Mouse (Mus musculus): Measurements from ENCODE around the gene Nlrp1b. TPM values are rescaled to one million over a fixed set of nuclear protein-coding genes. Genes with fewer than 3 reads are reported as not detected.
A peak's percentile ranks its signal among the peaks of the same experiment; 100 is the strongest.

Gene Nlrp1b
- total RNA-seq (2014; rRNA removed) (0.05 and 0.07 TPM in 2 replicates), polyA plus RNA-seq (2015; fragmentation: Nextera tagmentation; extraction: Ambion mirVana) (not detected in 2 replicates)

DNA sequence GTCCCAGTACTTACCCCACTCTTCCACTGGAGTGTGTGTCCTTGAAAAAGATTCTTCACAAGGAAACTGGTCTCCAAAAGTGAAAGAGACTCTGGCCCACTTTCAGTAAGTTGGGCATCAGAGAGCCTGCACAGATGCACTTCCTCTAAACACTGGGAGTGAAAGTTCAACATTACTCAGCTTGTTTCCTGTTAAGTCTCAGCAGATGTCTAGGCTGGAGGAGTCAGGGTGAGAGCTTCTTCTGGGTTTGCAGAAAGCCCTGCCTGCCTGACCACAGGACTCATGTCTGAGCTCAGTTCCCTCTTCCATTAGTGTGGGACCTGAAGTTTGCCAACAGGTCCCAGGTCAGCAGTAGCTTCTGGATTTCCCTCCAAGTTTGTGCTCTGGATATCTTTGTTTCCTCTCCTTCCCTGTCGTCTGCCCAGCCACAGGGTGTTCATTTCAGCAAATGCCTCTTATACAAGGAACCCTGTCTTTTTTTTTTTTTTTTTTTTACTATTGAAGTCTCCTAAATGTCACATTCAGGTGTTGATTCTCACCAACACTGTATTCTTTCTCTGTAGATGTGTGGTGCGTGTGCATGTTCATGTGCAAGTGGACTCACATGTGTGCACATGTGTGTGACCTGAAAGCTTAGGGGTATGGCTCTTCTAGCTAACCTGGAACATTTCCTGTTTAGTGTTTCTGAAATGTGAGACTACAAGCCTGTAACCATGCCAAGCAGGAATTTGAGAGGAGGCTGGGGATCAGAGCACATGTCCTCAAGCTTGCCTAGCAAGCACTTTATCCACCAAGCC is at the start of gene Nlrp1b:
Gene Nlrp1b, minus strand, starts transcription at position 50 of the 797 bp plus-strand sequence.
- Histone ChIP-seq H3K9me3 (ENCODE audit: low read length) (no peaks in the 10 kb centered on the region), H3K36me3 (ENCODE audit: insufficient read depth, low read length) (no peaks in the 10 kb centered on the region), H3K4me1 (ENCODE audit: insufficient read depth, low read length) (no peaks in the 10 kb centered on the region), H3K27me3 (ENCODE audit: insufficient read depth, low read length) (no peaks in the 10 kb centered on the region), H3K27ac (no peak within 1 kb of the TSS), H3K4me2 (ENCODE audit: low read depth, low read length) (no peak within 1 kb of the TSS), H3K4me3 (ENCODE audit: low read length) (no peak within 1 kb of the TSS), H3K9ac (replicated peaks; ENCODE audit: low read length) (no peak within 1 kb of the TSS)
- no peak for TF ChIP-seq CTCF (IDR thresholded peaks at IDR 0.05; ENCODE audit: low read depth)
- DNase-seq (ENCODE audit: low spot score) (no peak), ATAC-seq (no peak)
- 81% methylated on average over 2 of the region's 2 CpGs for WGBS

DNA sequence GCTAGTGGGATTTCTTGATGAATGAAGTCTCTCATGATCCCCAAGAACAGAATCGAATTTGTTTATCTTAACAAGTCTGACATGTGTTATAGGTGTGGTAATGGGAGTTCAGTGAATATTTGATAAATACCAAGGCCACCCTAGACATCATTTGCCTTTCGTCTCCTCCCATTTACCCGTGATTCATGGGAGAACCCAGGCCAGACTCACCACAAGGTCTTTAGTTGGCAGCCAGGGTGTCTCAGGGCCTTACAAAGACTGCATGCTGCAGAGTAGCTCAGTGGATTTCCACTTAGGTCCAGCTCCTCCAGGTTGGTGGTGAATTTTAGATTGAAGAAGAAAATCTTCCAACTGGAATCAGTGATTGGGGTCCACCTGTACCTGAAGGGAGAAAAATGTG is 30.5 kb upstream of the Nlrp1b start:
- 82% methylated on average over 3 of the region's 3 CpGs for WGBS
- Histone ChIP-seq H3K9ac (replicated peaks; ENCODE audit: low read length) (no peak overlapping the region), H3K9me3 (ENCODE audit: low read length) (no peaks in the 10 kb centered on the region), H3K4me3 (ENCODE audit: low read length) (no peak overlapping the region), H3K27ac (no peak overlapping the region), H3K36me3 (ENCODE audit: insufficient read depth, low read length) (no peaks in the 10 kb centered on the region), H3K27me3 (ENCODE audit: insufficient read depth, low read length) (no peaks in the 10 kb centered on the region), H3K4me1 (ENCODE audit: insufficient read depth, low read length) (no peaks in the 10 kb centered on the region), H3K4me2 (ENCODE audit: low read depth, low read length) (no peak overlapping the region)
- TF ChIP-seq CTCF (IDR thresholded peaks at IDR 0.05; ENCODE audit: low read depth): no peak
- ATAC-seq (no peak), DNase-seq (ENCODE audit: low spot score) (no peak)

GRCm38 (mm10) chr11:71251333-71251732 is 20.8 kb upstream of the Nlrp1b start:
- Histone ChIP-seq H3K36me3 (ENCODE audit: insufficient read depth, low read length) (no peaks in the 10 kb centered on the region), H3K9ac (replicated peaks; ENCODE audit: low read length) (no peak overlapping the region), H3K4me3 (ENCODE audit: low read length) (no peak overlapping the region), H3K27me3 (ENCODE audit: insufficient read depth, low read length) (no peaks in the 10 kb centered on the region), H3K4me2 (ENCODE audit: low read depth, low read length) (no peak overlapping the region), H3K27ac (no peak overlapping the region), H3K9me3 (ENCODE audit: low read length) (no peaks in the 10 kb centered on the region), H3K4me1 (ENCODE audit: insufficient read depth, low read length) (no peaks in the 10 kb centered on the region)
- no peak for TF ChIP-seq CTCF (IDR thresholded peaks at IDR 0.05; ENCODE audit: low read depth)
- no peak for ATAC-seq
- 85% methylated on average over 5 of the region's 5 CpGs for WGBS
- no peak for DNase-seq (ENCODE audit: low spot score)

DNA sequence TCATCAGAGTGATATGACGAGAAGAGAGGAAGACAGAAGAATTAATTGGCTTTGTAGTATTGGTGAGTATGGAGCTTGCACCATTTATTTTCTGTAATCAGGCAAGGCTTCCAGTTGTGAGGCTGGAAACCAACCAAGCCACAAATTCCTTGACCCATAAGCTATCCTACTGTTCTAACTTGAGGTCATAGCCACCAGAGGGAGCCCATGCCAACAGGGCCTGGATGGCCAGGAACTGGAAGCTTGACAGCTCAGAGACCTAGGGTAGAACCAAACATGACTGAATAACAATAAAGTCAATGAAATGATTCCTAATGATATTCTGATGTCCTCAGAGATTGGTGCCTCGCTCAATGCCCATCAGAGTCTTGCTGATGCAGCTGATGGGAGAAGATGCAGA is 5.9 kb downstream of the Nlrp1b start:
- ATAC-seq (no peak), DNase-seq (ENCODE audit: low spot score) (no peak)
- no peaks in the 10 kb centered on the region for H3K36me3 ChIP-seq (ENCODE audit: insufficient read depth, low read length)
- peak; percentile 30; the same call in 1 of the 2 replicates for TF ChIP-seq CTCF (IDR thresholded peaks at IDR 0.05; ENCODE audit: low read depth)
- H3K9me3 ChIP-seq (ENCODE audit: low read length): no peaks in the 10 kb centered on the region
- H3K9ac ChIP-seq (replicated peaks; ENCODE audit: low read length): no peak overlapping the region
- no peak overlapping the region for H3K27ac ChIP-seq
- no peaks in the 10 kb centered on the region for H3K4me1 ChIP-seq (ENCODE audit: insufficient read depth, low read length)
- 75% methylated on average over 2 of the region's 2 CpGs for WGBS
- H3K27me3 ChIP-seq (ENCODE audit: insufficient read depth, low read length): no peaks in the 10 kb centered on the region
- H3K4me3 ChIP-seq (ENCODE audit: low read length): no peak overlapping the region
- H3K4me2 ChIP-seq (ENCODE audit: low read depth, low read length): no peak overlapping the region

- H3K36me3 ChIP-seq (ENCODE audit: insufficient read depth, low read length): no peaks in the 10 kb centered on the region
- H3K27me3 ChIP-seq (ENCODE audit: insufficient read depth, low read length): no peaks in the 10 kb centered on the region
- no peak overlapping the region for H3K9ac ChIP-seq (replicated peaks; ENCODE audit: low read length)
- H3K9me3 ChIP-seq (ENCODE audit: low read length): no peaks in the 10 kb centered on the region
- H3K4me3 ChIP-seq (ENCODE audit: low read length): no peak overlapping the region
- WGBS: 81% methylated on average over 4 of the region's 4 CpGs
- DNase-seq (ENCODE audit: low spot score): no peak
- H3K27ac ChIP-seq: no peak overlapping the region
- H3K4me2 ChIP-seq (ENCODE audit: low read depth, low read length): no peak overlapping the region
- TF ChIP-seq CTCF (IDR thresholded peaks at IDR 0.05; ENCODE audit: low read depth): no peak
- no peaks in the 10 kb centered on the region for H3K4me1 ChIP-seq (ENCODE audit: insufficient read depth, low read length)
- ATAC-seq: no peak
These were observed 27.8 kb downstream of the Nlrp1b start for GRCm38 (mm10) chr11:71202703-71203102.

DNA sequence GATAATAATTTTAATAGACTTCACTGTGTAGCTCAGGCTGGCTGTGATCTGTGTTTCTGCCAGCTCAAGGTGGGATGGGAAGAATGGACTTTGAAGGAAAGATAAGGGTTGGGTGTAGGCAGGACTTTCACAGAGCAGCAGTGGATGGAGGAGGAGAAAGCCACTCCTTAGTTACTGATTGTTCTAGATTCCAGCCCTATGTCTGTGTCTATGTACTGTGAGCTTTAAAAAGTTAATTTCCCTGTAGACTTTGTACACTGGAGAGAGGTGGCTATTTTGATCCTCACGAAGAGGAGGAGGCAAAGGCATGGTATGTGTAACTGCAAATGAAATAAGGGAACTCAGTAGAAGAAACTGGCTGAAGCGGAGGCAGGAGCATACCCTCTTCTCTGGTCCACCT is 31.2 kb downstream of the Nlrp1b start:
- no peak overlapping the region for H3K4me3 ChIP-seq (ENCODE audit: low read length)
- H3K4me2 ChIP-seq (ENCODE audit: low read depth, low read length): no peak overlapping the region
- H3K9ac ChIP-seq (replicated peaks; ENCODE audit: low read length): no peak overlapping the region
- no peaks in the 10 kb centered on the region for H3K4me1 ChIP-seq (ENCODE audit: insufficient read depth, low read length)
- WGBS: 75% methylated on average over 2 of the region's 2 CpGs
- H3K27me3 ChIP-seq (ENCODE audit: insufficient read depth, low read length): no peaks in the 10 kb centered on the region
- no peak for TF ChIP-seq CTCF (IDR thresholded peaks at IDR 0.05; ENCODE audit: low read depth)
- no peak for DNase-seq (ENCODE audit: low spot score)
- ATAC-seq: no peak
- no peaks in the 10 kb centered on the region for H3K9me3 ChIP-seq (ENCODE audit: low read length)
- H3K27ac ChIP-seq: no peak overlapping the region
- H3K36me3 ChIP-seq (ENCODE audit: insufficient read depth, low read length): no peaks in the 10 kb centered on the region

DNA sequence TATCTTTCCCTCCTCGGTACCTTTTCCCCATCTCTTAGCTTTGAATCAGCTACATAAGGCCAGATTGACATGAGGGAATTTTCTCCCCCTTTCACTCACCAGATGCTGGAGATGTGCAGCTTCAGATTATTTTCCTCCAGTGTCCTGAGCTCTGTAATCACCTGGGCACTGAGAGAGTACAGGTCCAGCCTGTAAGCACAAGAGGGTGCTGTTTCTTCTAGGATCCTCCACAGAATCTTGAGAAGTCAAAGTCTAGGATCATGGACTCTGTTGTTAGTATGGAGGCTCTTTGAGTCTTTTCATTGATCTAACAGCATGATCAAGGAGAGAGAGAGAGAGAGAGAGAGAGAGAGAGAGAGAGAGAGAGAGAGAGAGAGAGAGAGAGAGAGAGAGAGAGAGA is 60.9 kb downstream of the Nlrp1b start:
- DNase-seq (ENCODE audit: low spot score) (no peak), ATAC-seq (no peak)
- Histone ChIP-seq H3K9ac (replicated peaks; ENCODE audit: low read length) (no peak overlapping the region), H3K9me3 (ENCODE audit: low read length) (no peaks in the 10 kb centered on the region), H3K27ac (no peak overlapping the region), H3K4me3 (ENCODE audit: low read length) (no peak overlapping the region), H3K4me2 (ENCODE audit: low read depth, low read length) (no peak overlapping the region), H3K27me3 (ENCODE audit: insufficient read depth, low read length) (no peaks in the 10 kb centered on the region), H3K4me1 (ENCODE audit: insufficient read depth, low read length) (no peaks in the 10 kb centered on the region), H3K36me3 (ENCODE audit: insufficient read depth, low read length) (no peaks in the 10 kb centered on the region)
- peak; percentile 12; the same call in 1 of the 2 replicates for TF ChIP-seq CTCF (IDR thresholded peaks at IDR 0.05; ENCODE audit: low read depth)
- 81% methylated on average over 1 of the region's 1 CpGs for WGBS

Data from hindbrain, postnatal 0 days (tissue).